Mouse (Mus musculus): ENCODE results near the gene Gm13691. TPM values are rescaled to one million over a fixed set of nuclear protein-coding genes. Genes with fewer than 3 reads are reported as not detected.
"Not testable (repeated sequence)": the region's sequence is repeated elsewhere in the genome, so short reads cannot be mapped to it uniquely, and the experiment has no call there.

The Gm13691 gene
- total RNA-seq, 2 experiments from 2014 or later, result 0.76 to 1.1 TPM

- peak; percentile 45 to 52 for DNase-seq
- intact Hi-C loops (cut with DNase I), result no loop called here
These were observed 34.9 kb downstream of the Gm13691 start for GRCm38 (mm10) chr2:84025217-84025616.

GRCm38 (mm10) chr2:84032505-84032904, 42.2 kb downstream of the Gm13691 start:
- intact Hi-C loops (cut with DNase I), result no loop called here
- DNase-seq, result no peak

- intact Hi-C loops (cut with DNase I), result no loop called here
- no peak for DNase-seq
These were observed 45.6 kb downstream of the Gm13691 start for GRCm38 (mm10) chr2:84035997-84036396.

- DNase-seq, result no peak
- intact Hi-C loops (cut with DNase I), result loop anchor here (1.0 kb wide), 1 partner anchor 392 kb away; no protein-coding TSS in a partner anchor
These were observed 47.0 kb downstream of the Gm13691 start for GRCm38 (mm10) chr2:84037304-84037703.

- intact Hi-C loops (cut with DNase I), result loop anchor here (1.0 kb wide), 1 partner anchor 391 kb away; no protein-coding TSS in a partner anchor
- DNase-seq, result not testable (repeated sequence)
These were observed 47.6 kb downstream of the Gm13691 start for GRCm38 (mm10) chr2:84037943-84038342.

- DNase-seq, result no peak
- intact Hi-C loops (cut with DNase I), result no loop called here
These were observed 48.9 kb downstream of the Gm13691 start for GRCm38 (mm10) chr2:84039277-84039676.

Other genes with a start within 250 kb of the Gm13691 start
- under 1 TPM; 0.92 to 1.00 TPM for gene Fam171b, start 177.9 kb upstream of the Gm13691 start, total RNA-seq (2021)
- not detected for gene Zswim2, start 49.3 kb upstream of the Gm13691 start, total RNA-seq (2021)
- 1 to 10 TPM in 1 of 2 experiments, under 1 TPM in 1; 0.76 to 1.1 TPM for gene Gm13698, start 34.9 kb upstream of the Gm13691 start, total RNA-seq (2021)
- 1 to 10 TPM in 1 of 2 experiments, under 1 TPM in 1; 0.76 to 1.1 TPM for gene Gm13693, start 29.1 kb upstream of the Gm13691 start, total RNA-seq (2021)
- gene Gm13695, start 23.2 kb upstream of the Gm13691 start, total RNA-seq (2021), result under 1 TPM in 1 of 2 experiments, not detected in 1; 0.76 TPM
- gene Gm13696, start 17.4 kb upstream of the Gm13691 start, total RNA-seq (2021), result 1 to 10 TPM in 1 of 2 experiments, under 1 TPM in 1; 0.76 to 1.1 TPM
- 1 to 10 TPM in 1 of 2 experiments, under 1 TPM in 1; 0.76 to 1.1 TPM for gene Gm13694, start 11.6 kb upstream of the Gm13691 start, total RNA-seq (2021)
- 1 to 10 TPM in 1 of 2 experiments, under 1 TPM in 1; 0.76 to 1.1 TPM for gene Gm13697, start 5.8 kb upstream of the Gm13691 start, total RNA-seq (2021)